Comparison of ENCODE assay signal across 8 mouse cellular contexts in the genomic region with DNA sequence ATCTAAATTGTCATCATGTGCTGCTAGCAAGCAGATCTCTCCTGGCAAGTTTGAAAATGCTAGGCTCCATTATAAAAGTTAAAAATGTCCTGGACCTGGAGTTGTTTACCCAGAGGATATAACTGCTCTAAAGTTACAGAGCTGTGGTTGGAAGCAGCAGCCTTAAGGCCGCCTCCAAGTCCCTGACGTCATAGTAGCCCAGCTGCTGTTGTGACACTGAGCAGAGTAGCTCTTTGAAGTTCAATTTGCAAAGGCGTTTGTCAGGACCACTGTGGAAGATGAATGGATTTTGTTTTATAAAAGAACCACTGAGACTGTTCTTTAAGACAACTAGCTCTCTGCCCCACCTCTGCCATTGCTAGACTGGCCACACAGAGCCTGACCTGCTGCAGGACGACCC. TPM values are rescaled to one million over a fixed set of nuclear protein-coding genes. Genes with fewer than 3 reads are reported as not detected.
DNase-seq lines count a peak whose midpoint lies in the region; ATAC-seq and TF ChIP-seq lines count a peak whose summit lies in the region.

A gene (plus strand): TSS at position 154 of the 400 bp plus-strand sequence.

- DNase-seq in ovary, postnatal 14 days (ENCODE audit: low spot score), result peak; percentile 9
- DNase-seq in ovary, postnatal 36 days (ENCODE audit: low spot score), result no peak
- DNase-seq in cerebellum, postnatal 36 days, result no peak
- no peak for DNase-seq in c-Kit-positive CD71-positive TER-119-positive erythroid progenitor cells, embryonic 14.5 days (ENCODE audit: low spot score)

- H3K4me3 ChIP-seq in embryonic facial prominence, embryonic 15.5 days (replicated peaks), result no peak within 1 kb of the TSS; the same call in 1 of the 2 replicates
- H3K4me3 ChIP-seq in hindbrain, embryonic 16.5 days (ENCODE audit: low read length), result no peak within 1 kb of the TSS
- 0 out of 2 replicates have a peak within 1 kb of the TSS, but pooled peaks have one; percentile 5 for H3K4me3 ChIP-seq in limb, embryonic 15.5 days
- 0 out of 2 replicates have a peak within 1 kb of the TSS, but pooled peaks have one; percentile 3 for H3K4me3 ChIP-seq in olfactory bulb, adult 2 months (ENCODE audit: insufficient read depth, low read depth, low read length)

- no peaks in the 10 kb centered on the region for H3K9me3 ChIP-seq in embryonic facial prominence, embryonic 15.5 days (replicated peaks)
- H3K9me3 ChIP-seq in hindbrain, embryonic 16.5 days (ENCODE audit: control insufficient read depth, low read length), result no peaks in the 10 kb centered on the region
- H3K9me3 ChIP-seq in limb, embryonic 15.5 days, result no peaks in the 10 kb centered on the region

- H3K4me1 ChIP-seq in embryonic facial prominence, embryonic 15.5 days, result peaks cover 5% of the 10 kb centered on the region; the same call in 1 of the 2 replicates
- no peaks in the 10 kb centered on the region for H3K4me1 ChIP-seq in hindbrain, embryonic 16.5 days (ENCODE audit: control insufficient read depth, insufficient read depth, low read depth, low read length)
- H3K4me1 ChIP-seq in limb, embryonic 15.5 days, result peaks cover 5% of the 10 kb centered on the region; the same call in 1 of the 2 replicates
- no peaks in the 10 kb centered on the region for H3K4me1 ChIP-seq in olfactory bulb, adult 2 months (ENCODE audit: control insufficient read depth, insufficient read depth, low read length)

- no peak for TF ChIP-seq CTCF in olfactory bulb, adult 2 months (IDR thresholded peaks at IDR 0.05; ENCODE audit: insufficient read depth, low read depth, low read length)

- 8% methylated on average over 4 of the region's 4 CpGs for WGBS in embryonic facial prominence, embryonic 15.5 days
- 12% methylated on average over 4 of the region's 4 CpGs for WGBS in hindbrain, embryonic 16.5 days
- WGBS in limb, embryonic 15.5 days, result 5% methylated on average over 4 of the region's 4 CpGs
- WGBS in olfactory bulb, adult 2 months, result 14% methylated on average over 4 of the region's 4 CpGs

- no peak within 1 kb of the TSS for H3K9ac ChIP-seq in embryonic facial prominence, embryonic 15.5 days
- no peak within 1 kb of the TSS for H3K9ac ChIP-seq in hindbrain, embryonic 16.5 days (ENCODE audit: low read depth, low read length)
- no peak within 1 kb of the TSS for H3K9ac ChIP-seq in limb, embryonic 15.5 days

- H3K27me3 ChIP-seq in embryonic facial prominence, embryonic 15.5 days, result no peaks in the 10 kb centered on the region
- H3K27me3 ChIP-seq in hindbrain, embryonic 16.5 days (replicated peaks; ENCODE audit: control insufficient read depth, insufficient read depth, low read length), result no peaks in the 10 kb centered on the region
- H3K27me3 ChIP-seq in limb, embryonic 15.5 days, result no peaks in the 10 kb centered on the region

- H3K27ac ChIP-seq in embryonic facial prominence, embryonic 15.5 days (replicated peaks), result 0 out of 2 replicates have a peak within 1 kb of the TSS, but pooled peaks have one; percentile 7
- no peak within 1 kb of the TSS for H3K27ac ChIP-seq in hindbrain, embryonic 16.5 days (ENCODE audit: low read depth, low read length)
- H3K27ac ChIP-seq in limb, embryonic 15.5 days, result no peak within 1 kb of the TSS
- peak within 1 kb of the TSS; percentile 13; the same call in 1 of the 2 replicates for H3K27ac ChIP-seq in olfactory bulb, adult 2 months (ENCODE audit: insufficient read depth, low read depth, low read length)

- TF ChIP-seq POLR2A in olfactory bulb, adult 2 months (IDR thresholded peaks at IDR 0.05; ENCODE audit: insufficient read depth, low read depth, low read length), result no peak

- no peak within 1 kb of the TSS; the same call in 1 of the 2 replicates for H3K4me2 ChIP-seq in embryonic facial prominence, embryonic 15.5 days (replicated peaks)
- H3K4me2 ChIP-seq in hindbrain, embryonic 16.5 days (ENCODE audit: low read length), result no peak within 1 kb of the TSS
- H3K4me2 ChIP-seq in limb, embryonic 15.5 days, result no peak within 1 kb of the TSS

- peak; percentile 80 for ATAC-seq in embryonic facial prominence, embryonic 15.5 days (ENCODE audit: insufficient number of reproducible peaks, low FRiP score, low TSS enrichment, low read depth)
- ATAC-seq in hindbrain, embryonic 16.5 days, result peak; percentile 43
- ATAC-seq in limb, embryonic 15.5 days (ENCODE audit: insufficient number of reproducible peaks, low FRiP score, low TSS enrichment, low read depth), result no peak

- H3K36me3 ChIP-seq in embryonic facial prominence, embryonic 15.5 days, result no peaks in the 10 kb centered on the region
- H3K36me3 ChIP-seq in hindbrain, embryonic 16.5 days (ENCODE audit: control insufficient read depth, insufficient read depth, low read length), result 0 out of 2 replicates have a peak, but pooled peaks cover 4% of the 10 kb centered on the region
- H3K36me3 ChIP-seq in limb, embryonic 15.5 days, result no peaks in the 10 kb centered on the region

RNA-seq across cellular contexts. Expression of the gene that starts here (rescaled TPM):
- polyA plus RNA-seq in embryonic facial prominence, embryonic 15.5 days (2015; fragmentation: Nextera tagmentation; extraction: Ambion mirVana), result 1.2 and 1.5 TPM in 2 replicates
- 26.3 and 26.6 TPM in 2 replicates for polyA plus RNA-seq in hindbrain, embryonic 16.5 days (2015; fragmentation: Nextera tagmentation; extraction: Ambion mirVana)
- 1.4 and 2.0 TPM in 2 replicates for polyA plus RNA-seq in limb, embryonic 15.5 days (2015; fragmentation: Nextera tagmentation; extraction: Ambion mirVana)
- polyA plus RNA-seq in olfactory bulb, adult 2 months (2012; ENCODE audit: insufficient read depth, insufficient read length, low replicate concordance, missing spikeins), result not detected in 2 replicates

Comparison
In these comparisons a context has a peak if more than half of its experiments do, and no peak if none do; other contexts are left out.
1. H3K27ac ChIP-seq: peak in embryonic facial prominence, embryonic 15.5 days (single experiment) and olfactory bulb, adult 2 months (single experiment); none in hindbrain, embryonic 16.5 days (single experiment) and limb, embryonic 15.5 days (single experiment).
2. H3K4me3 ChIP-seq: peak in limb, embryonic 15.5 days (single experiment) and olfactory bulb, adult 2 months (single experiment); none in embryonic facial prominence, embryonic 15.5 days (single experiment) and hindbrain, embryonic 16.5 days (single experiment).